Mouse (Mus musculus): ENCODE measurements around the gene Lim2. TPM values are rescaled to one million over a fixed set of nuclear protein-coding genes. Genes with fewer than 3 reads are reported as not detected.

Lim2 gene
- total and polyA plus RNA-seq, 3 experiments: not detected

GRCm38 (mm10) chr7:43470373-43470772, 42.9 kb downstream of the Lim2 start:
- no peaks in the 10 kb centered on the region for H3K36me3 ChIP-seq (ENCODE audit: control insufficient read depth in 1 of 2, insufficient read depth in 2 of 2, low read length in 2 of 2)
- no peak overlapping the region for H3K27ac ChIP-seq (ENCODE audit: control insufficient read depth, low read depth, low read length)
- TF ChIP-seq ZC3H11A (IDR thresholded peaks at IDR 0.05; ENCODE audit: low read depth, low read length) (0 out of 2 replicates have a peak, but pooled peaks have one; percentile 16), SMC3 (IDR thresholded peaks at IDR 0.05; ENCODE audit: low read depth, low read length) (peak; percentile 43), RAD21 (IDR thresholded peaks at IDR 0.05; ENCODE audit: low read depth, low read length) (peak; percentile 48), JUND (IDR thresholded peaks at IDR 0.05; ENCODE audit: low read depth, low read length) (no peak), BHLHE40 (IDR thresholded peaks at IDR 0.05; ENCODE audit: borderline replicate concordance, low read depth, low read length) (no peak), TBP (IDR thresholded peaks at IDR 0.05; ENCODE audit: low read depth, low read length) (peak; percentile 37; the same call in 1 of the 2 replicates), MAX (IDR thresholded peaks at IDR 0.05; ENCODE audit: low read length) (no peak), CTCF (IDR thresholded peaks at IDR 0.05 in 2 of 3, conservative IDR thresholded peaks at IDR 0.05 in 1 of 3; ENCODE audit: control insufficient read depth in 1 of 3, insufficient read depth in 1 of 3, low read depth in 2 of 3, low read length in 3 of 3, poor library complexity in 1 of 3, severe bottlenecking in 1 of 3) (peak; percentile 51 to 62 (median 55))
- DNase-seq (ENCODE audit: low read depth, low spot score): peak; percentile 45
- H3K4me3 ChIP-seq (ENCODE audit: control insufficient read depth in 1 of 2, insufficient read depth in 1 of 2, low read depth in 2 of 2, low read length in 2 of 2): no peak overlapping the region
- no peaks in the 10 kb centered on the region for H3K79me2 ChIP-seq (ENCODE audit: control insufficient read depth, insufficient read depth, low read length, poor library complexity)
- no peaks in the 10 kb centered on the region; a peak in 1 of 4 replicates for H3K4me1 ChIP-seq (ENCODE audit: control insufficient read depth in 1 of 2, insufficient read depth in 2 of 2, low read length in 2 of 2)
- no peaks in the 10 kb centered on the region for H3K27me3 ChIP-seq (ENCODE audit: control insufficient read depth in 1 of 2, insufficient read depth in 2 of 2, low read length in 2 of 2)
- H3K9ac ChIP-seq (ENCODE audit: control insufficient read depth, low read depth, low read length, poor library complexity, severe bottlenecking): no peak overlapping the region
- H3K9me3 ChIP-seq (replicated peaks; ENCODE audit: insufficient read depth, low read length): no peaks in the 10 kb centered on the region

- Histone ChIP-seq H3K79me2 (ENCODE audit: control insufficient read depth, insufficient read depth, low read length, poor library complexity) (no peaks in the 10 kb centered on the region), H3K27ac (ENCODE audit: control insufficient read depth, low read depth, low read length) (no peak overlapping the region), H3K9me3 (replicated peaks; ENCODE audit: insufficient read depth, low read length) (no peaks in the 10 kb centered on the region), H3K9ac (ENCODE audit: control insufficient read depth, low read depth, low read length, poor library complexity, severe bottlenecking) (no peak overlapping the region), H3K4me3 (ENCODE audit: control insufficient read depth in 1 of 2, insufficient read depth in 1 of 2, low read depth in 2 of 2, low read length in 2 of 2) (no peak overlapping the region), H3K27me3 (ENCODE audit: control insufficient read depth in 1 of 2, insufficient read depth in 2 of 2, low read length in 2 of 2) (no peaks in the 10 kb centered on the region), H3K4me1 (ENCODE audit: control insufficient read depth in 1 of 2, insufficient read depth in 2 of 2, low read length in 2 of 2) (no peaks in the 10 kb centered on the region), H3K36me3 (ENCODE audit: control insufficient read depth in 1 of 2, insufficient read depth in 2 of 2, low read length in 2 of 2) (no peaks in the 10 kb centered on the region)
- no peak for TF ChIP-seq ZMIZ1 (IDR thresholded peaks at IDR 0.05; ENCODE audit: low read depth, low read length)
- TF ChIP-seq GABPA (IDR thresholded peaks at IDR 0.05; ENCODE audit: low read depth, low read length): no peak
- DNase-seq (ENCODE audit: low read depth, low spot score): no peak
These were observed 48.2 kb downstream of the Lim2 start for GRCm38 (mm10) chr7:43475706-43476105.

- no peak for DNase-seq (ENCODE audit: low read depth, low spot score)
- Histone ChIP-seq H3K79me2 (ENCODE audit: control insufficient read depth, insufficient read depth, low read length, poor library complexity) (no peaks in the 10 kb centered on the region), H3K36me3 (ENCODE audit: control insufficient read depth in 1 of 2, insufficient read depth in 2 of 2, low read length in 2 of 2) (no peaks in the 10 kb centered on the region), H3K4me1 (ENCODE audit: control insufficient read depth in 1 of 2, insufficient read depth in 2 of 2, low read length in 2 of 2) (no peaks in the 10 kb centered on the region), H3K9ac (ENCODE audit: control insufficient read depth, low read depth, low read length, poor library complexity, severe bottlenecking) (no peak overlapping the region), H3K4me3 (ENCODE audit: control insufficient read depth in 1 of 2, insufficient read depth in 1 of 2, low read depth in 2 of 2, low read length in 2 of 2) (no peak overlapping the region), H3K9me3 (replicated peaks; ENCODE audit: insufficient read depth, low read length) (no peaks in the 10 kb centered on the region), H3K27ac (ENCODE audit: control insufficient read depth, low read depth, low read length) (no peak overlapping the region), H3K27me3 (ENCODE audit: control insufficient read depth in 1 of 2, insufficient read depth in 2 of 2, low read length in 2 of 2) (no peaks in the 10 kb centered on the region)
- TF ChIP-seq CHD1 (IDR thresholded peaks at IDR 0.05; ENCODE audit: low read depth, low read length) (no peak), GABPA (IDR thresholded peaks at IDR 0.05; ENCODE audit: low read depth, low read length) (no peak)
These were observed 48.9 kb downstream of the Lim2 start for GRCm38 (mm10) chr7:43476376-43476775.

Measured in MEL (cell line).